Mouse (Mus musculus): Measurements from ENCODE around the gene Vipas39.

GRCm38 (mm10) chr12:87199973-87200586 lies 66.0 kb downstream of the Vipas39 start, which contains the start of gene Tmed8:
- TF ChIP-seq CTCF (conservative IDR thresholded peaks at IDR 0.05; ENCODE audit: low read length) = no peak
- no peak for TF ChIP-seq POU5F1 (IDR thresholded peaks at IDR 0.05; ENCODE audit: borderline replicate concordance, low read length)
- TF ChIP-seq NANOG (IDR thresholded peaks at IDR 0.05; ENCODE audit: borderline replicate concordance, low read length) = no peak
